In the genomic region with DNA sequence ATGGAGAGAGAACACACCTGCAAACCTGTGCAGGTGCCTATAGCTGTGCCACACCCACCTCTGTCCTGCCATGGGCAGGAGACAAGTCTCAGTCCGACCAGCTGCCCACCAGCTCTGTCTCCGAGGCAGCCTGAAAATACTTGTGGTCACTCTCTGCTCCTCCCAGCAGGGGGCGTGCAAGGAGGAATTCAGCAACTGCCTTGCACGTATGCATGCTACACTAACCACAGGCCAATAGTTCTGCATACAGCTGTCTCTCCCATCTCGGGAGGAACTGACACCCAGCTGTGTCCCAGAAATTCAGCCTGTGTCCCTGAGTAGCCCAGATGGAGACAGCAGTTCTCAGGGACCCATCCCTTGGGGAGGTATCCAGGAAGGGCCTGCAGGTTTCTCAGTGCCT, we compare ENCODE assay signal across 9 mouse cellular contexts. TPM values are rescaled to one million over a fixed set of nuclear protein-coding genes. Genes with fewer than 3 reads are reported as not detected.
DNase-seq lines count a peak whose midpoint lies in the region; ATAC-seq and TF ChIP-seq lines count a peak whose summit lies in the region.
"Had no signal": no experiment of that assay in that cellular context is flagged by ENCODE, and none has a peak within 500 bp of the region (broad histone marks: within the 10 kb centered on the region; RNA-seq: fewer than 3 reads in every experiment).

No protein-coding gene starts in this region.

- DNase-seq in midbrain, embryonic 11.5 days (ENCODE audit: low spot score, missing footprints), result peak; percentile 90
- peak; percentile 78 for DNase-seq in c-Kit-positive CD71-negative TER-119-negative erythroid progenitor cells, embryonic 14.5 days (ENCODE audit: low read depth)
- DNase-seq in gastrocnemius, adult 8-10 months (ENCODE audit: low spot score in 2 of 2), result peak; percentile 46 to 54
- DNase-seq in kidney, adult 2 months, result peak; percentile 77
- DNase-seq in limb, embryonic 14.5 days (ENCODE audit: low spot score), result peak; percentile 49
- DNase-seq in natural killer cell, adult 2 months (ENCODE audit: low spot score in 2 of 2), result peak; percentile 60 to 83
- peak; percentile 42 to 56 for DNase-seq in thymus, adult 18-20 months

- peak; percentile 92 for TF ChIP-seq CTCF in kidney, adult 2 months (conservative IDR thresholded peaks at IDR 0.05; ENCODE audit: insufficient read depth, insufficient read length, low read depth, low read length)

- no peaks in the 10 kb centered on the region; the same call in 1 of the 2 replicates for H3K27me3 ChIP-seq in midbrain, embryonic 11.5 days (ENCODE audit: control insufficient read depth, insufficient read depth, low read length)
- no peaks in the 10 kb centered on the region; the same call in 1 of the 2 replicates for H3K27me3 ChIP-seq in midbrain, embryonic 15.5 days (replicated peaks)
- no peaks in the 10 kb centered on the region for H3K27me3 ChIP-seq in kidney, adult 2 months (replicated peaks; ENCODE audit: control insufficient read depth, insufficient read depth, low read length)
- no peaks in the 10 kb centered on the region for H3K27me3 ChIP-seq in limb, embryonic 14.5 days (ENCODE audit: control insufficient read depth, insufficient read depth, low read length)

- no peak overlapping the region for H3K9ac ChIP-seq in midbrain, embryonic 11.5 days (ENCODE audit: low read length)
- no peak overlapping the region for H3K9ac ChIP-seq in midbrain, embryonic 15.5 days
- H3K9ac ChIP-seq in limb, embryonic 14.5 days (ENCODE audit: low read depth, low read length, severe bottlenecking), result no peak overlapping the region

- H3K27ac ChIP-seq in midbrain, embryonic 11.5 days (ENCODE audit: low read depth, low read length), result no peak overlapping the region
- no peak overlapping the region for H3K27ac ChIP-seq in midbrain, embryonic 15.5 days
- H3K27ac ChIP-seq in kidney, adult 2 months (ENCODE audit: insufficient read depth, low read depth, low read length), result no peak overlapping the region
- no peak overlapping the region for H3K27ac ChIP-seq in limb, embryonic 14.5 days (replicated peaks; ENCODE audit: low read depth, low read length)

- ATAC-seq in midbrain, embryonic 11.5 days (ENCODE audit: low FRiP score), result peak; percentile 52
- no peak for ATAC-seq in midbrain, embryonic 15.5 days (replicated peaks)
- peak; percentile 53; the same call in 1 of the 2 replicates for ATAC-seq in limb, embryonic 14.5 days (ENCODE audit: low FRiP score, low read depth)

- peaks cover 7% of the 10 kb centered on the region for H3K4me1 ChIP-seq in midbrain, embryonic 11.5 days (ENCODE audit: control insufficient read depth, insufficient read depth, low read length)
- H3K4me1 ChIP-seq in midbrain, embryonic 15.5 days, result peaks cover 10% of the 10 kb centered on the region; the same call in 1 of the 2 replicates
- H3K4me1 ChIP-seq in kidney, adult 2 months (ENCODE audit: control insufficient read depth, insufficient read depth, low read length), result peaks cover under 1% of the 10 kb centered on the region; the same call in 1 of the 2 replicates
- peaks cover 9% of the 10 kb centered on the region; the same call in 1 of the 2 replicates for H3K4me1 ChIP-seq in limb, embryonic 14.5 days (ENCODE audit: control insufficient read depth, insufficient read depth, low read length)

- no peak overlapping the region for H3K4me2 ChIP-seq in midbrain, embryonic 11.5 days
- H3K4me2 ChIP-seq in midbrain, embryonic 15.5 days, result no peak overlapping the region
- H3K4me2 ChIP-seq in limb, embryonic 14.5 days (replicated peaks; ENCODE audit: low read depth, low read length, severe bottlenecking), result no peak overlapping the region

- H3K9me3 ChIP-seq in midbrain, embryonic 11.5 days (ENCODE audit: control insufficient read depth, low read length), result no peaks in the 10 kb centered on the region
- H3K9me3 ChIP-seq in midbrain, embryonic 15.5 days, result no peaks in the 10 kb centered on the region
- H3K9me3 ChIP-seq in limb, embryonic 14.5 days (ENCODE audit: control insufficient read depth, low read length), result no peaks in the 10 kb centered on the region

- TF ChIP-seq POLR2A in kidney, adult 2 months (IDR thresholded peaks at IDR 0.05; ENCODE audit: low read depth, low read length), result no peak
- TF ChIP-seq POLR2A in limb, embryonic 14.5 days (IDR thresholded peaks at IDR 0.05; ENCODE audit: borderline replicate concordance, extremely low read depth, insufficient read depth, insufficient read length), result no peak

- no peak overlapping the region for H3K4me3 ChIP-seq in midbrain, embryonic 11.5 days (ENCODE audit: low read depth, low read length)
- no peak overlapping the region for H3K4me3 ChIP-seq in midbrain, embryonic 15.5 days
- no peak overlapping the region for H3K4me3 ChIP-seq in kidney, adult 2 months (ENCODE audit: insufficient read depth, low read depth, low read length)
- H3K4me3 ChIP-seq in limb, embryonic 14.5 days (replicated peaks; ENCODE audit: low read length), result no peak overlapping the region
- H3K4me3 ChIP-seq: erythroblast, embryonic 14.5 days had no signal

- H3K36me3 ChIP-seq in midbrain, embryonic 11.5 days (ENCODE audit: control insufficient read depth, insufficient read depth, low read length), result no peaks in the 10 kb centered on the region
- H3K36me3 ChIP-seq in midbrain, embryonic 15.5 days (replicated peaks), result no peaks in the 10 kb centered on the region
- H3K36me3 ChIP-seq in kidney, adult 2 months (ENCODE audit: control insufficient read depth, insufficient read depth, low read length), result no peaks in the 10 kb centered on the region
- H3K36me3 ChIP-seq in limb, embryonic 14.5 days (ENCODE audit: control insufficient read depth, insufficient read depth, low read length), result no peaks in the 10 kb centered on the region

- WGBS in midbrain, embryonic 11.5 days, result 7% methylated on average over 5 of the region's 5 CpGs
- WGBS in midbrain, embryonic 15.5 days, result 8% methylated on average over 5 of the region's 5 CpGs
- 9% methylated on average over 5 of the region's 5 CpGs for WGBS in kidney, adult 2 months
- 11% methylated on average over 5 of the region's 5 CpGs for WGBS in limb, embryonic 14.5 days

RNA-seq across cellular contexts. Expression of a gene that starts 9.3 kb away (rescaled TPM):
- polyA plus RNA-seq in midbrain, embryonic 11.5 days (2014; fragmentation: Nextera tagmentation; extraction: Ambion mirVana), result 1.2 and 1.6 TPM in 2 replicates
- polyA plus RNA-seq in midbrain, embryonic 15.5 days (2015; fragmentation: Nextera tagmentation; extraction: Ambion mirVana), result 2.0 and 2.1 TPM in 2 replicates
- 1 to 10 TPM; 1.0 to 3.1 (median 1.7) TPM for total RNA-seq in gastrocnemius, adult 8-10 months (2022)
- polyA plus RNA-seq in kidney, adult 2 months (2012; rRNA removed), result 17.0 and 19.1 TPM in 2 replicates
- polyA plus RNA-seq in limb, embryonic 14.5 days (2012; rRNA removed), result 4.8 and 5.0 TPM in 2 replicates
- polyA plus RNA-seq in limb, embryonic 14.5 days (2014; fragmentation: Nextera tagmentation; extraction: Ambion mirVana), result 3.2 and 4.4 TPM in 2 replicates

RNA-seq across cellular contexts. Expression of a gene that starts 9.4 kb away (rescaled TPM):
- 5.6 and 6.8 TPM in 2 replicates for polyA plus RNA-seq in midbrain, embryonic 11.5 days (2014; fragmentation: Nextera tagmentation; extraction: Ambion mirVana)
- 18.9 and 20.9 TPM in 2 replicates for polyA plus RNA-seq in midbrain, embryonic 15.5 days (2015; fragmentation: Nextera tagmentation; extraction: Ambion mirVana)
- total RNA-seq in gastrocnemius, adult 8-10 months (2022), result 1 to 10 TPM; 2.2 to 6.0 (median 4.4) TPM
- polyA plus RNA-seq in kidney, adult 2 months (2012; rRNA removed), result 25.7 and 26.2 TPM in 2 replicates
- 92.4 and 136 TPM in 2 replicates for polyA plus RNA-seq in limb, embryonic 14.5 days (2012; rRNA removed)
- 27.1 and 36.0 TPM in 2 replicates for polyA plus RNA-seq in limb, embryonic 14.5 days (2014; fragmentation: Nextera tagmentation; extraction: Ambion mirVana)

RNA-seq across cellular contexts. Expression of a gene that starts 45.9 kb away (rescaled TPM):
- polyA plus RNA-seq in midbrain, embryonic 11.5 days (2014; fragmentation: Nextera tagmentation; extraction: Ambion mirVana), result 0.20 and 0.25 TPM in 2 replicates
- polyA plus RNA-seq in midbrain, embryonic 15.5 days (2015; fragmentation: Nextera tagmentation; extraction: Ambion mirVana), result 0.27 and 1.0 TPM in 2 replicates
- total RNA-seq in gastrocnemius, adult 8-10 months (2022), result not detected
- polyA plus RNA-seq in kidney, adult 2 months (2012; rRNA removed), result 0.17 TPM in 1 of 2 replicates, not detected in the other
- 0.12 TPM in 1 of 2 replicates, not detected in the other for polyA plus RNA-seq in limb, embryonic 14.5 days (2012; rRNA removed)
- polyA plus RNA-seq in limb, embryonic 14.5 days (2014; fragmentation: Nextera tagmentation; extraction: Ambion mirVana), result 0.35 TPM in 1 of 2 replicates, not detected in the other
- polyA plus RNA-seq: erythroblast, embryonic 14.5 days had no signal

RNA-seq across cellular contexts. Expression of a gene that starts 49.6 kb away (rescaled TPM):
- 178 and 199 TPM in 2 replicates for polyA plus RNA-seq in midbrain, embryonic 11.5 days (2014; fragmentation: Nextera tagmentation; extraction: Ambion mirVana)
- 342 and 365 TPM in 2 replicates for polyA plus RNA-seq in midbrain, embryonic 15.5 days (2015; fragmentation: Nextera tagmentation; extraction: Ambion mirVana)
- total RNA-seq in gastrocnemius, adult 8-10 months (2022), result 100 to 1,000 TPM; 116 to 127 (median 122) TPM
- polyA plus RNA-seq in kidney, adult 2 months (2012; rRNA removed), result 796 and 827 TPM in 2 replicates
- polyA plus RNA-seq in limb, embryonic 14.5 days (2012; rRNA removed), result 195 and 204 TPM in 2 replicates
- 226 and 239 TPM in 2 replicates for polyA plus RNA-seq in limb, embryonic 14.5 days (2014; fragmentation: Nextera tagmentation; extraction: Ambion mirVana)
